Mouse (Mus musculus): Measurements from ENCODE around the gene Zfp536. TPM values are rescaled to one million over a fixed set of nuclear protein-coding genes. Genes with fewer than 3 reads are reported as not detected.

Zfp536 gene
- polyA plus RNA-seq, 1 experiment: 0.49 TPM

DNA sequence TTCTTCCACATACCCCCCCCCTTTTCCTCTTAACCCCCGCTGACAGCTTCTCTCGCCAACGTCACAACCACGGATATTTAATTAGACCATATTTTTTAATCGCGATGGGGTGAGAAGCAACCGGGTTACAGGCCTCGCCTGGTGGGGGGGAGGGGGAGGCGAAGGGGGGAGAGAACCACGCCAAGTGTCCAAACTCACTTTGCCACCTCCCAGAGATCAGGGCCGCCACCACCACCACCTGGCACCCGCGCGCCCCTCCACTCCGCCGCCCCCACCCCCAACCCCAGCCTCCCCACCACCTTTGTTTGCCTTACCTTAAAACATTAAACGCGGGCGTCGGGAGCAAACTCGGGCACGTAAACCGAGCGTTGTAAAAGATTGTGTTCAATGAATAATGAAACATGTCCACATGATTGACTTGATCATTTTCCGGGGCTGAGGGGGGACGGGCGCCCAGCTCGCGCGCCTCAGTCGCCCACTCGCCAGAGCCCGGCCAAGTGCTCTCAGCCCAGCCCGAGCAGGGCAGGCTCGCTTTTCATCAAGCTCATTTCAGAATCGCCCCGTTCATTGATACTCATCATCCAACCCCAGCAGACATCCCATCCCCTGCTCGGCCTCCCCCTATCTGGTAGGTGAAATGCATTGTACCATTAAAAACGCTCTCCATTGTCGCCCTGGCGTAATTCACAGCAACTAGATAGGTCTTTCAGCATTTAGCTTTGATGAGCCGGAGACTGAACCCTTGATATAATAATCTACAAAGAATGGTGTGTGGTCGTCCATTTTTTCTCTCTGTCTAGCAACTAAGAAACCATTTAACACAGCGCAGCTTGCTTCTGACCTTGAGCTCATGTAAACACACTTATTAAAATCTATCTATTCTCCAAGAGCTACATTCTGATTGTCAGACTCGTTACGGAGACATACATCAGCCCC is 797 bp downstream of the Zfp536 start:
- Histone ChIP-seq H3K4me3 (ENCODE audit: control insufficient read depth, insufficient read depth, low read length) (no peak overlapping the region), H3K27ac (ENCODE audit: control insufficient read depth, insufficient read depth, low read length) (no peak overlapping the region), H3K36me3 (ENCODE audit: control insufficient read depth, insufficient read depth, low read length) (no peaks in the 10 kb centered on the region), H3K4me1 (replicated peaks; ENCODE audit: control insufficient read depth, insufficient read depth, low read length) (no peaks in the 10 kb centered on the region), H3K27me3 (ENCODE audit: control insufficient read depth, insufficient read depth, low read length) (peaks cover 13% of the 10 kb centered on the region; the same call in 1 of the 2 replicates)
- DNase-seq: no peak
- WGBS: 5% methylated on average over 45 of the region's 46 CpGs
- TF ChIP-seq POLR2A (IDR thresholded peaks at IDR 0.05; ENCODE audit: control insufficient read depth, extremely low read depth, insufficient read depth, low read length, poor library complexity) (no peak), CTCF (IDR thresholded peaks at IDR 0.05; ENCODE audit: borderline replicate concordance, control insufficient read depth, extremely low read depth, insufficient read depth, low read length, poor library complexity) (no peak)

DNA sequence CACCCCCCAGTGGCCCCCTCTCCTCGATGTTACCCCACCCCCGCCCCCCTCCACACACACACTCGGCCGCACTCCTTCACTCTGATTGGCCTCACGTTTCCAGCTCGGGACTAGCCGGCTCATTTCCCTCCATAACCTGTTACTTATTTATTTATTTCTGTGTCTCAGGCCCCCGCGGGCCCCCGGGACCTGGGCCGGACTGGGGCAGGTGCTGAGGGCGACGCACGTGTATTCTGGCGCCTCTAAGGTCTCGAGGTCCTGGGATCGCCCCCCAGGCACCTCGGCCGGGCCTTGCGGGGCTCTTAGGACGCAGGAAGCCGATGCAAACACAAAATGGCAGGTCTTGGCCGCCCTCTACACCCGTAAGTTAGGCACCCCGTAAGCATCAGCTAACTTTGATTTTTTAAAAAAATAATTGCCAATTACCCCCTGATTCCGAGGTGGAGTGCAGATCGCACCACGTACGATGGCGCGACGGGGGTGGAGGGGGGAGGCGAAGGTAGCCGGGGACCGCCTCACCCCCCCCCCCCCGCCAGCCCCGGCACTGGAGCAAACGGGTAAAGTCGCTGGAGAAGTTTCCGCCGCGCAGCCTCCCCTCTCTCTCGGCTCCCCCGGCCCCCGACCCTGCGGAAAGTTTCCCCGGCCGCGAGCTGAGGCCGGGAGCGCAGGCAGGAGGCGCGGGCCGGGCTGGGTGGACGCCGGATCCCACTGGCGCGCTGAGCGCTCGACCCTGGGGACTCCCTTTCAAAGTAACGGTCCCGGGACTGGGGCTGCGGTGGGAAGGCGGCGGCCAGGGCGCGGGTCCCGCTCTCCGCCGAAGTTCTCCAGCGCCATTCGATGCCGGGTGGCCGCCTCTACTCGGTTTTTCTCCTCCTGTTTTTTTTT is 1.7 kb downstream of the Zfp536 start:
- no peaks in the 10 kb centered on the region for H3K36me3 ChIP-seq (ENCODE audit: control insufficient read depth, insufficient read depth, low read length)
- H3K4me1 ChIP-seq (replicated peaks; ENCODE audit: control insufficient read depth, insufficient read depth, low read length): no peaks in the 10 kb centered on the region
- TF ChIP-seq CTCF (IDR thresholded peaks at IDR 0.05; ENCODE audit: borderline replicate concordance, control insufficient read depth, extremely low read depth, insufficient read depth, low read length, poor library complexity) (no peak), POLR2A (IDR thresholded peaks at IDR 0.05; ENCODE audit: control insufficient read depth, extremely low read depth, insufficient read depth, low read length, poor library complexity) (no peak)
- 2% methylated on average over 65 of the region's 75 CpGs for WGBS
- DNase-seq: no peak
- peaks cover 13% of the 10 kb centered on the region; the same call in 1 of the 2 replicates for H3K27me3 ChIP-seq (ENCODE audit: control insufficient read depth, insufficient read depth, low read length)
- no peak overlapping the region for H3K4me3 ChIP-seq (ENCODE audit: control insufficient read depth, insufficient read depth, low read length)
- H3K27ac ChIP-seq (ENCODE audit: control insufficient read depth, insufficient read depth, low read length): no peak overlapping the region

DNA sequence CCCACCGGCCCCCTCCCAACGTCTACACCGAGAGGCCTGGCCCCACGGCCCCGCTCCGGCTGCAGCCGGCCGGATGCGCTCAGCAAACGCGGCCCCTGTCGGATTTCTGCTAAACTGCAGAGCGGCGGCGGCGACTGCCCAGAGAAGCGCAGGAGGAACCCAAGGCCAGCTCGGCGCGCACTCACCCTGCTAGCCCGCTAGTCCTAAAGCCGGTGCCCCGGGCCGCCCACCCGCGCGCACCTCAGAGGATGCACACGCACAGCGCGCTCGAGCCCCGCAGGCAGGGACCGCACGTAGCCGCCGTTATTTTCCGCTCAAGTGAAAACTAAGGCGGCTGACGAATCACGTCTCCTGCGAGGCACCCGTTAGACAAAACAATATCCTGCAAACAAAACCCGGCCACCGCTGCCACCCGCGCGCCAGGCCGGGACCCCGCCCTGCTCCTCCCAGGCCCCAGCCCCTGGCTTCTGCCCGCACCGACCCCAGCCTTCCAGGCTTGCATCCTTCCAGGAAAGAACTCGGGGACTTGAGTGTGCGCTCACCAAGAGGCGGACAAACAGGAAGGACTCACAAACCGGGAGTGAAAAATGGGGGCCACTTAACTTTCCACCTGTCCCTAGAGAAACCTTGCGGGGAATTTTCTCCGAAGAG is 2.9 kb downstream of the Zfp536 start:
- DNase-seq: peak; percentile 16
- no peak for TF ChIP-seq POLR2A (IDR thresholded peaks at IDR 0.05; ENCODE audit: control insufficient read depth, extremely low read depth, insufficient read depth, low read length, poor library complexity)
- TF ChIP-seq CTCF (IDR thresholded peaks at IDR 0.05; ENCODE audit: borderline replicate concordance, control insufficient read depth, extremely low read depth, insufficient read depth, low read length, poor library complexity): no peak
- no peak overlapping the region for H3K4me3 ChIP-seq (ENCODE audit: control insufficient read depth, insufficient read depth, low read length)
- no peak overlapping the region for H3K27ac ChIP-seq (ENCODE audit: control insufficient read depth, insufficient read depth, low read length)
- peaks cover 13% of the 10 kb centered on the region; the same call in 1 of the 2 replicates for H3K27me3 ChIP-seq (ENCODE audit: control insufficient read depth, insufficient read depth, low read length)
- 2% methylated on average over 57 of the region's 57 CpGs for WGBS
- H3K4me1 ChIP-seq (replicated peaks; ENCODE audit: control insufficient read depth, insufficient read depth, low read length): no peaks in the 10 kb centered on the region
- no peaks in the 10 kb centered on the region for H3K36me3 ChIP-seq (ENCODE audit: control insufficient read depth, insufficient read depth, low read length)

DNA sequence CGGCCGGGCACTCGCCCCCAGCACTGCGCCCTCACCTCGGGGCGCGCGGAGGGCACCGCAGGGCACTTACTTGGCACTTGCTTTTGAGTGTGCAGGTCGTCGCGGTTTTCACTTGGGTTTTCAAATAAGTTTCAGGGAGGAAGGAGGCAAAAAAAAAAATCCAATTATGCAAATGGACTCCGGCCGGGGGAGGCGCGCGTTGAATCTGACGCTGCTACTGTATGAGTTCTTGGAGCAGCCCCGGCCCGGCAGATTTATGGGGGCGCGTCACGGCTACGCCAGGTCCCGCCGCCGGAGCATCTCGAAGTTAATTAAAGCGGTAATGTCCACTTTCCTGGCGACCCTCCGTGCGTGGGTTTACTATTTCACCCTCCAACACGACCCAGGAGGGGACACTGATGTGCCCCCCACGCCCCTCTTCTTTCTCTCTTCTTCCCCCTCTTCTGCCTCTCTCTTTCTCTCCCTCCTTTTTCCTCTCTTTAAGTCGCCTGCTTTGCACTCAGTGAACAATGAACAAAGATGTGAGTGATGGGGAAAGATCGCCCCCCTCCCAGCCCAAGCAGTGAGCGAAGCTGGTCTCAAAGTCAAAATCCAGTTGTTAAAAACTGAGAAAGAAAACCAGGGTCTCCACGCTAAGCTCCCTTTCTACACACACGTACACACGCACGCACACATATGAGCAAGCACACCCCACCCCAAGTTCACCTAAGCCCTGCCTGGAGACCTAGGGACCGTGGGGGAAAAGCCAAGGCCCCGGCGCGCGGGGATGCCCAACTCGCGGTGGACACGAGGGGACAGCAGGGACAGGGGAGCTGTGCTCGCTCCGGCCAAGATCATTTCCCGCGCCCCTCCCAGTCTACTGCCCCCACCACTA is 3.7 kb downstream of the Zfp536 start:
- 5% methylated on average over 53 of the region's 53 CpGs for WGBS
- no peak overlapping the region for H3K27ac ChIP-seq (ENCODE audit: control insufficient read depth, insufficient read depth, low read length)
- no peaks in the 10 kb centered on the region for H3K36me3 ChIP-seq (ENCODE audit: control insufficient read depth, insufficient read depth, low read length)
- no peak for DNase-seq
- TF ChIP-seq CTCF (IDR thresholded peaks at IDR 0.05; ENCODE audit: borderline replicate concordance, control insufficient read depth, extremely low read depth, insufficient read depth, low read length, poor library complexity) (no peak), POLR2A (IDR thresholded peaks at IDR 0.05; ENCODE audit: control insufficient read depth, extremely low read depth, insufficient read depth, low read length, poor library complexity) (no peak)
- no peak overlapping the region for H3K4me3 ChIP-seq (ENCODE audit: control insufficient read depth, insufficient read depth, low read length)
- H3K27me3 ChIP-seq (ENCODE audit: control insufficient read depth, insufficient read depth, low read length): peaks cover 13% of the 10 kb centered on the region; the same call in 1 of the 2 replicates
- H3K4me1 ChIP-seq (replicated peaks; ENCODE audit: control insufficient read depth, insufficient read depth, low read length): no peaks in the 10 kb centered on the region

DNA sequence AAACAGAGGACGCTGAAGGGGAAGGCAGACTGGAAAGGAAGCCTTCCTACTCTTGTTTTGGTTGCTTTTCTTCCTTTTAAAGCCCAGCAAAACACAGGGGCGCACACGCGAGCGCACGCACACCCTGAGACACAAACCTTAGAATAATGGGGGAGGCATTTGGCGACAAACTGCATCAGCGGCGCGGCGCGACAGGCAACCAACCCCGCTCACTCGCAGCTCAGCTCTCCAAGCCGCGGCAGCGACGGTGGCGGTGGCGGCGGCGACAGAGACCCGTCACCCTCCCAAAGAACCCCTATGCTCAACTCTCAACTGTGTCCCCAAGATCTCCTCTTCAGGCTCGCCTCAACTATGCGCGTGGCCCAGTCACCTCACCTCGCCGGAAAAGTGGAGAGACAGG is 4.4 kb downstream of the Zfp536 start:
- Histone ChIP-seq H3K27ac (ENCODE audit: control insufficient read depth, insufficient read depth, low read length) (no peak overlapping the region), H3K36me3 (ENCODE audit: control insufficient read depth, insufficient read depth, low read length) (no peaks in the 10 kb centered on the region), H3K4me1 (replicated peaks; ENCODE audit: control insufficient read depth, insufficient read depth, low read length) (no peaks in the 10 kb centered on the region), H3K27me3 (ENCODE audit: control insufficient read depth, insufficient read depth, low read length) (peaks cover 11% of the 10 kb centered on the region; the same call in 1 of the 2 replicates), H3K4me3 (ENCODE audit: control insufficient read depth, insufficient read depth, low read length) (no peak overlapping the region)
- TF ChIP-seq POLR2A (IDR thresholded peaks at IDR 0.05; ENCODE audit: control insufficient read depth, extremely low read depth, insufficient read depth, low read length, poor library complexity): no peak
- TF ChIP-seq CTCF (IDR thresholded peaks at IDR 0.05; ENCODE audit: borderline replicate concordance, control insufficient read depth, extremely low read depth, insufficient read depth, low read length, poor library complexity): no peak
- no peak for DNase-seq
- WGBS: 4% methylated on average over 28 of the region's 28 CpGs

All from thymus, adult 2 months (tissue).